Mouse (Mus musculus): ENCODE measurements around the gene Xylt1. TPM values are rescaled to one million over a fixed set of nuclear protein-coding genes. Genes with fewer than 3 reads are reported as not detected.
A peak's percentile ranks its signal among the peaks of the same experiment; 100 is the strongest.

Xylt1 gene
- total RNA-seq, 1 experiment from 2014 or later: 30.0 TPM

- ATAC-seq (replicated peaks; ENCODE audit: insufficient number of reproducible peaks, low FRiP score, low TSS enrichment, poor library complexity, severe bottlenecking): peak; percentile 38
Observed at GRCm38 (mm10) chr7:117529787-117530655, 149.2 kb downstream of the Xylt1 start.

- no peak for ATAC-seq (replicated peaks; ENCODE audit: insufficient number of reproducible peaks, low FRiP score, low TSS enrichment, poor library complexity, severe bottlenecking)
Observed at GRCm38 (mm10) chr7:117532651-117533050, 151.9 kb downstream of the Xylt1 start.

- ATAC-seq (replicated peaks; ENCODE audit: insufficient number of reproducible peaks, low FRiP score, low TSS enrichment, poor library complexity, severe bottlenecking): no peak
Observed at GRCm38 (mm10) chr7:117533164-117533563, 152.4 kb downstream of the Xylt1 start.

GRCm38 (mm10) chr7:117539931-117540330, 159.2 kb downstream of the Xylt1 start:
- ATAC-seq (replicated peaks; ENCODE audit: insufficient number of reproducible peaks, low FRiP score, low TSS enrichment, poor library complexity, severe bottlenecking): no peak

GRCm38 (mm10) chr7:117540413-117540812, 159.6 kb downstream of the Xylt1 start:
- no peak for ATAC-seq (replicated peaks; ENCODE audit: insufficient number of reproducible peaks, low FRiP score, low TSS enrichment, poor library complexity, severe bottlenecking)

- ATAC-seq (replicated peaks; ENCODE audit: insufficient number of reproducible peaks, low FRiP score, low TSS enrichment, poor library complexity, severe bottlenecking): no peak; the same call in 1 of the 2 replicates
Observed at GRCm38 (mm10) chr7:117541056-117541455, 160.3 kb downstream of the Xylt1 start.

GRCm38 (mm10) chr7:117541681-117542080, 160.9 kb downstream of the Xylt1 start:
- ATAC-seq (replicated peaks; ENCODE audit: insufficient number of reproducible peaks, low FRiP score, low TSS enrichment, poor library complexity, severe bottlenecking): no peak

- no peak for ATAC-seq (replicated peaks; ENCODE audit: insufficient number of reproducible peaks, low FRiP score, low TSS enrichment, poor library complexity, severe bottlenecking)
Observed at GRCm38 (mm10) chr7:117543041-117543440, 162.3 kb downstream of the Xylt1 start.

- ATAC-seq (replicated peaks; ENCODE audit: insufficient number of reproducible peaks, low FRiP score, low TSS enrichment, poor library complexity, severe bottlenecking): no peak
Observed at GRCm38 (mm10) chr7:117544126-117544525, 163.3 kb downstream of the Xylt1 start.

GRCm38 (mm10) chr7:117548301-117548700, 167.5 kb downstream of the Xylt1 start:
- ATAC-seq (replicated peaks; ENCODE audit: insufficient number of reproducible peaks, low FRiP score, low TSS enrichment, poor library complexity, severe bottlenecking): no peak

- ATAC-seq (replicated peaks; ENCODE audit: insufficient number of reproducible peaks, low FRiP score, low TSS enrichment, poor library complexity, severe bottlenecking): no peak
Observed at GRCm38 (mm10) chr7:117550916-117551549, 170.3 kb downstream of the Xylt1 start.

GRCm38 (mm10) chr7:117553228-117553627, 172.4 kb downstream of the Xylt1 start:
- ATAC-seq (replicated peaks; ENCODE audit: insufficient number of reproducible peaks, low FRiP score, low TSS enrichment, poor library complexity, severe bottlenecking): no peak

GRCm38 (mm10) chr7:117555735-117556134, 175.0 kb downstream of the Xylt1 start:
- no peak for ATAC-seq (replicated peaks; ENCODE audit: insufficient number of reproducible peaks, low FRiP score, low TSS enrichment, poor library complexity, severe bottlenecking)

- no peak for ATAC-seq (replicated peaks; ENCODE audit: insufficient number of reproducible peaks, low FRiP score, low TSS enrichment, poor library complexity, severe bottlenecking)
Observed at GRCm38 (mm10) chr7:117558166-117558565, 177.4 kb downstream of the Xylt1 start.

GRCm38 (mm10) chr7:117559051-117559450, 178.3 kb downstream of the Xylt1 start:
- ATAC-seq (replicated peaks; ENCODE audit: insufficient number of reproducible peaks, low FRiP score, low TSS enrichment, poor library complexity, severe bottlenecking): no peak

- ATAC-seq (replicated peaks; ENCODE audit: insufficient number of reproducible peaks, low FRiP score, low TSS enrichment, poor library complexity, severe bottlenecking): no peak
Observed at GRCm38 (mm10) chr7:117563939-117564499, 183.2 kb downstream of the Xylt1 start.

GRCm38 (mm10) chr7:117564627-117565026, 183.8 kb downstream of the Xylt1 start:
- no peak for ATAC-seq (replicated peaks; ENCODE audit: insufficient number of reproducible peaks, low FRiP score, low TSS enrichment, poor library complexity, severe bottlenecking)

- no peak for ATAC-seq (replicated peaks; ENCODE audit: insufficient number of reproducible peaks, low FRiP score, low TSS enrichment, poor library complexity, severe bottlenecking)
Observed at GRCm38 (mm10) chr7:117566115-117566514, 185.3 kb downstream of the Xylt1 start.

GRCm38 (mm10) chr7:117566833-117567232, 186.1 kb downstream of the Xylt1 start:
- no peak for ATAC-seq (replicated peaks; ENCODE audit: insufficient number of reproducible peaks, low FRiP score, low TSS enrichment, poor library complexity, severe bottlenecking)

- ATAC-seq (replicated peaks; ENCODE audit: insufficient number of reproducible peaks, low FRiP score, low TSS enrichment, poor library complexity, severe bottlenecking): no peak
Observed at GRCm38 (mm10) chr7:117567252-117567651, 186.5 kb downstream of the Xylt1 start.
